Comparison of ENCODE assay signal across 8 mouse cellular contexts in the genomic region with DNA sequence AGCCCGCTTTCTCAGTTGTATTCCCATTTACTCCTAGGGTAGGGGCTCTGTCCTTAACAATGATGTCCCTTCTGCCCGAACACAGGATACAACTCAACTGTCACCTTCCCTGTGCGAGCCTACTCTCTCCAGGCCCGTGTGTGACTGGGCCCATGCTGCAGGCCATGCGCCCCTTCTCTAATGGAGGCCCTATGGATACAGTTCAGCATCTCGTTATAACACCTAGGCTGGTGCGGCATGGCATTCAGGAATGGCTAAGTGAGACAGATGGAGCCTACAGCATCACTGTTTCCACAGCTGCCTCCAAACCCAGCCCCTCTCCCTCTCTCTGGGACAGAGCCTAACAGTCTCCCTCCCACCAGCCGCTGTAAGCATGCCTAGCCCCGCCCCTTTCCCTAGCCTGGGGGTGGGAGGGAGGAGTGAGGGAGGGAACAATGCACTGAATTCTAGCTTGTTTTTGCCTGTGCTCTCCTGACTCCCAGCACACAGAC. TPM values are rescaled to one million over a fixed set of nuclear protein-coding genes. Genes with fewer than 3 reads are reported as not detected.
DNase-seq lines count a peak whose midpoint lies in the region; ATAC-seq and TF ChIP-seq lines count a peak whose summit lies in the region.
"Had no signal": no experiment of that assay in that cellular context is flagged by ENCODE, and none has a peak within 500 bp of the region (broad histone marks: within the 10 kb centered on the region; RNA-seq: fewer than 3 reads in every experiment).

No protein-coding gene starts in this region.

- H3K4me1 ChIP-seq in hindbrain, embryonic 15.5 days (replicated peaks) = peaks cover 8% of the 10 kb centered on the region; the same call in 1 of the 2 replicates
- no peaks in the 10 kb centered on the region for H3K4me1 ChIP-seq in midbrain, postnatal 0 days (ENCODE audit: insufficient read depth, low read length)

- H3K36me3 ChIP-seq in hindbrain, embryonic 15.5 days = peaks cover 22% of the 10 kb centered on the region
- peaks cover 33% of the 10 kb centered on the region for H3K36me3 ChIP-seq in midbrain, postnatal 0 days (ENCODE audit: insufficient read depth, low read length)

- DNase-seq in ES-CJ7 (ENCODE audit: low read depth, low spot score) = peak; percentile 89
- DNase-seq in adrenal gland, postnatal 14 days = peak; percentile 84
- peak; percentile 63 for DNase-seq in forelimb bud, embryonic 11.5 days (ENCODE audit: low read depth, low spot score)
- DNase-seq in left cerebral cortex, postnatal 4 days = peak; percentile 62
- DNase-seq in midbrain, postnatal 0 days (ENCODE audit: low spot score) = peak; percentile 73
- peak; percentile 29 to 63 for DNase-seq in thymus, postnatal 36 days

- no peaks in the 10 kb centered on the region for H3K27me3 ChIP-seq in hindbrain, embryonic 15.5 days
- no peaks in the 10 kb centered on the region for H3K27me3 ChIP-seq in midbrain, postnatal 0 days (ENCODE audit: insufficient read depth, low read length)

- H3K27ac ChIP-seq in hindbrain, embryonic 15.5 days (replicated peaks) = peak overlapping the region; percentile 47
- peak overlapping the region; percentile 26; the same call in 1 of the 2 replicates for H3K27ac ChIP-seq in midbrain, postnatal 0 days (ENCODE audit: low read depth, low read length)

- peak; percentile 78 for ATAC-seq in hindbrain, embryonic 15.5 days (ENCODE audit: low FRiP score, low read depth)
- peak; percentile 45; the same call in 1 of the 2 replicates for ATAC-seq in midbrain, postnatal 0 days (ENCODE audit: low FRiP score)

- no peak overlapping the region for H3K4me2 ChIP-seq in hindbrain, embryonic 15.5 days
- H3K4me2 ChIP-seq in midbrain, postnatal 0 days (ENCODE audit: low read depth, low read length, poor library complexity, severe bottlenecking) = no peak overlapping the region

- intact Hi-C loops in left cerebral cortex, postnatal 4 days (cut with DNase I) = loop anchor here (10.0 kb wide), 1 partner anchor 266 kb away; no protein-coding TSS in a partner anchor

- no peak overlapping the region for H3K4me3 ChIP-seq in hindbrain, embryonic 15.5 days
- H3K4me3 ChIP-seq in midbrain, postnatal 0 days (ENCODE audit: low read depth, low read length) = no peak overlapping the region
- H3K4me3 ChIP-seq: erythroblast, embryonic 14.5 days had no signal

- no peak for TF ChIP-seq CTCF in midbrain, postnatal 0 days (IDR thresholded peaks at IDR 0.05)

- H3K9me3 ChIP-seq in hindbrain, embryonic 15.5 days = no peaks in the 10 kb centered on the region
- H3K9me3 ChIP-seq in midbrain, postnatal 0 days (ENCODE audit: low read length) = no peaks in the 10 kb centered on the region

- no peak overlapping the region for H3K9ac ChIP-seq in hindbrain, embryonic 15.5 days
- H3K9ac ChIP-seq in midbrain, postnatal 0 days (replicated peaks; ENCODE audit: low read length, poor library complexity, severe bottlenecking) = no peak overlapping the region

- 37% methylated on average over 9 of the region's 9 CpGs for WGBS in hindbrain, embryonic 15.5 days
- 46% methylated on average over 9 of the region's 9 CpGs for whole genome bisulfite sequencing in midbrain, postnatal 0 days

RNA-seq across cellular contexts. Expression of gene Wdr73, which starts 12.0 kb away (rescaled TPM):
- 21.0 and 24.9 TPM in 2 replicates for total RNA-seq in adrenal gland, postnatal 14 days (2021)
- 36.2 and 39.8 TPM in 2 replicates for polyA plus RNA-seq in hindbrain, embryonic 15.5 days (2015; fragmentation: Nextera tagmentation; extraction: Ambion mirVana)
- total RNA-seq in left cerebral cortex, postnatal 4 days (2021) = 10 to 100 TPM; 29.6 to 36.7 TPM
- 33.2 and 58.1 TPM in 2 replicates for total RNA-seq in midbrain, postnatal 0 days (2014; rRNA removed)
- polyA plus RNA-seq in midbrain, postnatal 0 days (2015; fragmentation: Nextera tagmentation; extraction: Ambion mirVana) = 34.7 and 35.0 TPM in 2 replicates

RNA-seq across cellular contexts. Expression of gene Nmb, which starts 15.8 kb away (rescaled TPM):
- total RNA-seq in adrenal gland, postnatal 14 days (2021) = 3.6 and 5.9 TPM in 2 replicates
- 8.3 and 10.2 TPM in 2 replicates for polyA plus RNA-seq in hindbrain, embryonic 15.5 days (2015; fragmentation: Nextera tagmentation; extraction: Ambion mirVana)
- 1 to 10 TPM; 8.4 to 9.0 TPM for total RNA-seq in left cerebral cortex, postnatal 4 days (2021)
- total RNA-seq in midbrain, postnatal 0 days (2014; rRNA removed) = 13.0 and 14.3 TPM in 2 replicates
- 9.4 and 10.1 TPM in 2 replicates for polyA plus RNA-seq in midbrain, postnatal 0 days (2015; fragmentation: Nextera tagmentation; extraction: Ambion mirVana)
- polyA plus RNA-seq: erythroblast, embryonic 14.5 days had no signal

RNA-seq across cellular contexts. Expression of gene Zscan2, which starts 28.3 kb away (rescaled TPM):
- 4.9 and 8.3 TPM in 2 replicates for total RNA-seq in adrenal gland, postnatal 14 days (2021)
- polyA plus RNA-seq in hindbrain, embryonic 15.5 days (2015; fragmentation: Nextera tagmentation; extraction: Ambion mirVana) = 3.7 and 4.4 TPM in 2 replicates
- total RNA-seq in left cerebral cortex, postnatal 4 days (2021) = 10 to 100 TPM; 20.3 to 21.3 TPM
- total RNA-seq in midbrain, postnatal 0 days (2014; rRNA removed) = 18.2 and 22.4 TPM in 2 replicates
- polyA plus RNA-seq in midbrain, postnatal 0 days (2015; fragmentation: Nextera tagmentation; extraction: Ambion mirVana) = 2.7 TPM in 2 replicates

RNA-seq across cellular contexts. Expression of gene Sec11a, which starts 58.5 kb away (rescaled TPM):
- total RNA-seq in adrenal gland, postnatal 14 days (2021) = 105 and 124 TPM in 2 replicates
- 138 and 163 TPM in 2 replicates for polyA plus RNA-seq in hindbrain, embryonic 15.5 days (2015; fragmentation: Nextera tagmentation; extraction: Ambion mirVana)
- total RNA-seq in left cerebral cortex, postnatal 4 days (2021) = 10 to 100 TPM; 67.7 to 78.6 TPM
- 54.5 and 76.9 TPM in 2 replicates for total RNA-seq in midbrain, postnatal 0 days (2014; rRNA removed)
- 128 TPM in 2 replicates for polyA plus RNA-seq in midbrain, postnatal 0 days (2015; fragmentation: Nextera tagmentation; extraction: Ambion mirVana)
